Mouse (Mus musculus): ENCODE measurements around the gene Brpf3. TPM values are rescaled to one million over a fixed set of nuclear protein-coding genes. Genes with fewer than 3 reads are reported as not detected.
"Not testable (repeated sequence)": the region's sequence is repeated elsewhere in the genome, so short reads cannot be mapped to it uniquely, and the experiment has no call there.

Brpf3 gene
- total and polyA plus RNA-seq, 2 experiments from 2014 or later, result 4.7 to 16.5 TPM

DNA sequence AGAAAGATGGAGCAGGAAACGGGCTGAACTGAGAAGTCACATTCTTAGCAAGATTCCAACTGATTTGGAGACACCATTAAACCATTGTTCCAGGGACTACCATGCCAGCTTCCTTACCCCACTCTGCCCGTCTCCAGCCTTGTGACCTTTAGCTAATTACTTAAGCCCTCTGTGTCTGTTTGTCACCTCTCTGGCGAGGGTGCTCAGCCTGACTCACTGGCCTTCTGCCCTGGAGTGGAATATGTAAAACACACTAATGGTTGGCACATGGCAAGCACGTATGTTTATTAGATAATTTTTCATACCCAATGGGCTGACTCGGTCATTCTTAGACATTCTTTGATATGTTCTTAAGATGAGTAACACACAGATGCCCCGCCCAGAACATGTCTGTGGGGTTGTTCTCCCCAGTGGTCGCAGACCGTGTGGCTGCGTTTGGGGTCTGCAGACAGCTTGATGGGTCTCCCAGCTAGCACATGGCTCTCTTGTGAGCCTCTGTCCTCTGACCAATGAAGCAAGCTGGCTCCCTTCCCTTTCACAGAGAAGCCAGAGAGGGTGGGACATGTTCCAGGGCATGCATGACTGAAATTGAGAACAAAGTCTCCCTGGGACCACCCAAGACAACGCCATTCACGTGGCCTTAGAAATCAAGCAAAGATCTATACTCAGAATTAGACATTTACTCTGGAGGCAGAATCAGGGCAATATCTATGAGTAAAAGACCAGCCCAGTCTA lies 33.9 kb upstream of the Brpf3 start:
- DNase-seq (ENCODE audit: low spot score), result no peak
- Histone ChIP-seq H3K4me1 (ENCODE audit: insufficient read depth, low read length) (peaks cover 4% of the 10 kb centered on the region; the same call in 1 of the 2 replicates), H3K27me3 (ENCODE audit: insufficient read depth, low read length) (peaks cover 23% of the 10 kb centered on the region), H3K4me3 (ENCODE audit: low read length) (no peak overlapping the region), H3K27ac (no peak overlapping the region), H3K9me3 (ENCODE audit: low read length) (no peaks in the 10 kb centered on the region), H3K9ac (replicated peaks; ENCODE audit: low read length) (no peak overlapping the region), H3K4me2 (ENCODE audit: low read depth, low read length) (no peak overlapping the region), H3K36me3 (ENCODE audit: insufficient read depth, low read length) (no peaks in the 10 kb centered on the region)
- no peak for TF ChIP-seq CTCF (IDR thresholded peaks at IDR 0.05; ENCODE audit: low read depth)
- ATAC-seq, result no peak
- 56% methylated on average over 11 of the region's 11 CpGs for WGBS

GRCm38 (mm10) chr17:28769121-28769874 lies 31.6 kb upstream of the Brpf3 start, which contains the start of gene Mapk13:
TSS of gene Mapk13 (plus strand) at chr17:28769297.
- H3K36me3 ChIP-seq (ENCODE audit: insufficient read depth, low read length), result no peaks in the 10 kb centered on the region
- H3K4me2 ChIP-seq (ENCODE audit: low read depth, low read length), result peak within 1 kb of the TSS; percentile 62
- H3K4me3 ChIP-seq (ENCODE audit: low read length), result peak within 1 kb of the TSS; percentile 35
- H3K4me1 ChIP-seq (ENCODE audit: insufficient read depth, low read length), result peaks cover 4% of the 10 kb centered on the region; the same call in 1 of the 2 replicates
- H3K9me3 ChIP-seq (ENCODE audit: low read length), result no peaks in the 10 kb centered on the region
- H3K27me3 ChIP-seq (ENCODE audit: insufficient read depth, low read length), result peaks cover 23% of the 10 kb centered on the region
- no peak for TF ChIP-seq CTCF (IDR thresholded peaks at IDR 0.05; ENCODE audit: low read depth)
- ATAC-seq (no peak), DNase-seq (ENCODE audit: low spot score) (peak; percentile 21)
- 1% methylated on average over 48 of the region's 58 CpGs for WGBS
- H3K27ac ChIP-seq, result no peak within 1 kb of the TSS
- H3K9ac ChIP-seq (replicated peaks; ENCODE audit: low read length), result peak within 1 kb of the TSS; percentile 15; the same call in 1 of the 2 replicates

- peaks cover 4% of the 10 kb centered on the region; the same call in 1 of the 2 replicates for H3K4me1 ChIP-seq (ENCODE audit: insufficient read depth, low read length)
- WGBS, result 5% methylated on average over 24 of the region's 24 CpGs
- no peak for TF ChIP-seq CTCF (IDR thresholded peaks at IDR 0.05; ENCODE audit: low read depth)
- ATAC-seq (no peak), DNase-seq (ENCODE audit: low spot score) (peak; percentile 32)
- H3K27ac ChIP-seq, result no peak overlapping the region
- H3K4me3 ChIP-seq (ENCODE audit: low read length), result peak overlapping the region; percentile 35
- H3K4me2 ChIP-seq (ENCODE audit: low read depth, low read length), result peak overlapping the region; percentile 62
- no peaks in the 10 kb centered on the region for H3K36me3 ChIP-seq (ENCODE audit: insufficient read depth, low read length)
- H3K9ac ChIP-seq (replicated peaks; ENCODE audit: low read length), result no peak overlapping the region
- peaks cover 23% of the 10 kb centered on the region for H3K27me3 ChIP-seq (ENCODE audit: insufficient read depth, low read length)
- H3K9me3 ChIP-seq (ENCODE audit: low read length), result no peaks in the 10 kb centered on the region
Measured at GRCm38 (mm10) chr17:28769875-28770421, 30.9 kb upstream of the Brpf3 start.

- TF ChIP-seq CTCF (IDR thresholded peaks at IDR 0.05; ENCODE audit: low read depth), result no peak
- no peak overlapping the region for H3K4me3 ChIP-seq (ENCODE audit: low read length)
- ATAC-seq (no peak), DNase-seq (ENCODE audit: low spot score) (no peak)
- no peak overlapping the region for H3K4me2 ChIP-seq (ENCODE audit: low read depth, low read length)
- H3K9me3 ChIP-seq (ENCODE audit: low read length), result no peaks in the 10 kb centered on the region
- H3K27me3 ChIP-seq (ENCODE audit: insufficient read depth, low read length), result peaks cover 23% of the 10 kb centered on the region
- peaks cover 4% of the 10 kb centered on the region; the same call in 1 of the 2 replicates for H3K4me1 ChIP-seq (ENCODE audit: insufficient read depth, low read length)
- no peak overlapping the region for H3K9ac ChIP-seq (replicated peaks; ENCODE audit: low read length)
- 93% methylated on average over 5 of the region's 5 CpGs for WGBS
- no peaks in the 10 kb centered on the region for H3K36me3 ChIP-seq (ENCODE audit: insufficient read depth, low read length)
- H3K27ac ChIP-seq, result no peak overlapping the region
Measured at GRCm38 (mm10) chr17:28771289-28771688, 29.6 kb upstream of the Brpf3 start.

- H3K36me3 ChIP-seq (ENCODE audit: insufficient read depth, low read length); H3K9ac ChIP-seq (replicated peaks; ENCODE audit: low read length); ATAC-seq; H3K4me3 ChIP-seq (ENCODE audit: low read length); H3K9me3 ChIP-seq (ENCODE audit: low read length); DNase-seq (ENCODE audit: low spot score); H3K27ac ChIP-seq; H3K4me1 ChIP-seq (ENCODE audit: insufficient read depth, low read length); H3K4me2 ChIP-seq (ENCODE audit: low read depth, low read length): not testable (repeated sequence)
- 96% methylated on average over 9 of the region's 9 CpGs for WGBS
- H3K27me3 ChIP-seq (ENCODE audit: insufficient read depth, low read length), result peaks cover 10% of the 10 kb centered on the region
- 0 out of 2 replicates have a peak, but pooled peaks have one; percentile 17 for TF ChIP-seq CTCF (IDR thresholded peaks at IDR 0.05; ENCODE audit: low read depth)
Measured at GRCm38 (mm10) chr17:28774303-28774702, 26.6 kb upstream of the Brpf3 start.

DNA sequence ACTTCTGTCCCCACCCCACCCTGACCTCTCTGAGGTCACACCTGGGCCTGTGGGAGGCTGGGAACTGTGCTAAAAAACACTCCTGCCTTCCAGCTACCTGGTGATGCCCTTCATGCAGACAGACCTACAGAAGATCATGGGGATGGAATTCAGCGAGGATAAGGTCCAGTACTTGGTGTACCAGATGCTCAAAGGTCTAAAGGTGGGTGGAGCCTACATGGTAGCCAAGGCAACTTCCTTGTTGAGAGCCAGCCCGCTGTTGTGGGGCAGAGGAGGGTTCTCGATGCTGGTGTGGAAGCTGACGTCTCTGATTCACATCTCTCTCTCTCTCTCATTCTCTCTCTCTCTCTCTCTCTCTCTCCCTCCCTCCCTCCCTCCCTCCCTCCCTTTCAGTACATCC lies 25.7 kb upstream of the Brpf3 start:
- no peak overlapping the region for H3K27ac ChIP-seq
- no peak overlapping the region for H3K9ac ChIP-seq (replicated peaks; ENCODE audit: low read length)
- no peak overlapping the region for H3K4me2 ChIP-seq (ENCODE audit: low read depth, low read length)
- no peaks in the 10 kb centered on the region for H3K9me3 ChIP-seq (ENCODE audit: low read length)
- H3K4me1 ChIP-seq (ENCODE audit: insufficient read depth, low read length), result peaks cover 2% of the 10 kb centered on the region; the same call in 1 of the 2 replicates
- WGBS, result 80% methylated on average over 4 of the region's 4 CpGs
- no peak overlapping the region for H3K4me3 ChIP-seq (ENCODE audit: low read length)
- no peaks in the 10 kb centered on the region for H3K36me3 ChIP-seq (ENCODE audit: insufficient read depth, low read length)
- no peak for ATAC-seq
- H3K27me3 ChIP-seq (ENCODE audit: insufficient read depth, low read length), result peaks cover 8% of the 10 kb centered on the region; the same call in 1 of the 2 replicates
- DNase-seq (ENCODE audit: low spot score), result no peak
- no peak for TF ChIP-seq CTCF (IDR thresholded peaks at IDR 0.05; ENCODE audit: low read depth)

All from hindbrain, postnatal 0 days (tissue).